Mouse (Mus musculus) CH12.LX (cell line): ENCODE measurements around the gene Mrpl39.

Experiments
- BHLHE40 ChIP-seq: IDR thresholded peaks from 2 replicates; pipeline ENCODE4 v1.6.1; 2011; ENCODE audit warnings: mild to moderate bottlenecking, low read depth, low read length, improper control_type of control experiment
- CHD1 ChIP-seq: IDR thresholded peaks from 2 replicates; pipeline ENCODE4 v1.6.1; 2012; ENCODE audit warnings: low read depth, low read length, improper control_type of control experiment, inconsistent platforms
- CTCF ChIP-seq, 2 experiments: IDR thresholded peaks in 1 of 2; conservative IDR thresholded peaks in 1 of 2; 2 replicates each; pipeline ENCODE4 v1.5.1; 2011 to 2012; ENCODE audit warnings: low read depth in 2 of 2, low read length in 2 of 2, improper control_type of control experiment in 1 of 2, inconsistent platforms in 1 of 2, mild to moderate bottlenecking in 1 of 2, moderate library complexity in 1 of 2
- ELF1 ChIP-seq: IDR thresholded peaks from 2 replicates; pipeline ENCODE4 v1.6.1; 2014; ENCODE audit warnings: low read depth, mild to moderate bottlenecking, inconsistent platforms, low read length, improper control_type of control experiment
- EP300 ChIP-seq: IDR thresholded peaks from 2 replicates; pipeline ENCODE4 v1.6.1; 2011; ENCODE audit warnings: low read length, improper control_type of control experiment
- ETS1 ChIP-seq: conservative IDR thresholded peaks from 2 replicates; pipeline ENCODE4 v1.6.1; 2012; ENCODE audit warnings: low read depth, mild to moderate bottlenecking, inconsistent platforms, low read length, improper control_type of control experiment, moderate library complexity
- HCFC1 ChIP-seq: IDR thresholded peaks from 2 replicates; pipeline ENCODE4 v1.6.1; 2012; ENCODE audit warnings: low read depth, mild to moderate bottlenecking, inconsistent platforms, low read length, improper control_type of control experiment
- MAFK ChIP-seq: IDR thresholded peaks from 2 replicates; pipeline ENCODE4 v1.6.1; 2011; ENCODE audit warnings: low read length, improper control_type of control experiment; ENCODE audit not compliant: insufficient replicate concordance
- POLR2A ChIP-seq: IDR thresholded peaks from 2 replicates; pipeline ENCODE4 v1.6.1; 2011; ENCODE audit warnings: low read depth, mild to moderate bottlenecking, improper control_type of control experiment, low read length
- SIN3A ChIP-seq: IDR thresholded peaks from 2 replicates; pipeline ENCODE4 v1.6.1; 2012; ENCODE audit warnings: low read length, improper control_type of control experiment, inconsistent platforms
- SMC3 ChIP-seq: IDR thresholded peaks from 2 replicates; pipeline ENCODE4 v1.6.1; 2011; ENCODE audit warnings: low read depth, low read length, improper control_type of control experiment
- ZMIZ1 ChIP-seq: IDR thresholded peaks from 2 replicates; pipeline ENCODE4 v1.6.1; 2012; ENCODE audit warnings: low read depth, mild to moderate bottlenecking, inconsistent platforms, low read length, improper control_type of control experiment
- ZNF384 ChIP-seq: IDR thresholded peaks from 2 replicates; pipeline ENCODE4 v1.6.1; 2012; ENCODE audit warnings: low read depth, low read length, improper control_type of control experiment, inconsistent platforms

DNA sequence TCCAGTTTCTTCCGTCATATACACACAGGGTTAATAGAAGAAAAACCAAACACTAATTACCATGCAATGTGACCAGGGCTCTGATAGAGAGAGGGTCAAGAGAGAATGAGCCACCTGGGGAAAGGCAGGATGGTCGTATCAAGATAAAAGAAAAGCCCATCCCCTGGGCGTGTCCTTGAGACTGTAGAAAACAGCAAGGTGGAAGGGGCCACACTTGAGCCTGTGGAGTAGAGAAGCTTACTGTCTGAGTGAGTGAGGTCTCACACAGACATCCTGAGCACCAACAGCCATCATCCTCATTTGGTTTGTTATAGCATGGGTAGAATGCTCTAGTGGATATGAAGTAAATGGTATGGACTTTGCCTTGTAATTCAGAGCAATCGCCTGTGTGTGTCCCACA is 27.7 kb downstream of the Mrpl39 start:
- TF ChIP-seq CTCF (conservative IDR thresholded peaks at IDR 0.05 in 1 of 2, IDR thresholded peaks at IDR 0.05 in 1 of 2; ENCODE audit: low read depth in 2 of 2, low read length in 2 of 2) (no peak), MAFK (no peak), POLR2A (peak; percentile 82), ZMIZ1 (no peak), SIN3A (no peak), ZNF384 (no peak), BHLHE40 (no peak), CHD1 (no peak), HCFC1 (no peak), EP300 (no peak), ETS1 (no peak), ELF1 (no peak), SMC3 (no peak)
